Mouse (Mus musculus) megakaryocyte, embryonic 14.5 days (primary cell): ENCODE measurements around the gene Sox6.

Experiments
- FLI1 ChIP-seq: IDR thresholded peaks from 2 replicates; pipeline ENCODE4 v1.6.1; 2012; ENCODE audit warnings: low read length, inconsistent platforms, mixed read lengths
- GATA1 ChIP-seq: IDR thresholded peaks from 3 replicates; pipeline ENCODE4 v1.6.1; 2012; ENCODE audit warnings: mixed read lengths, low read length, inconsistent platforms, borderline replicate concordance

- no peak for TF ChIP-seq GATA1
- TF ChIP-seq FLI1, result no peak
Observed at GRCm38 (mm10) chr7:115819136-115819535, 219.5 kb downstream of the Sox6 start.
